Mouse (Mus musculus) A20 (cell line): Measurements from ENCODE around the gene Fscn2.
"Not testable (repeated sequence)": the region's sequence is repeated elsewhere in the genome, so short reads cannot be mapped to it uniquely, and the experiment has no call there.

ENCODE experiments used
- DNase-seq: peaks from one replicate; pipeline ENCODE4 v3.0.0-alpha.2; 2011; ENCODE audit warnings: low read depth, low spot score

The Fscn2 gene

DNA sequence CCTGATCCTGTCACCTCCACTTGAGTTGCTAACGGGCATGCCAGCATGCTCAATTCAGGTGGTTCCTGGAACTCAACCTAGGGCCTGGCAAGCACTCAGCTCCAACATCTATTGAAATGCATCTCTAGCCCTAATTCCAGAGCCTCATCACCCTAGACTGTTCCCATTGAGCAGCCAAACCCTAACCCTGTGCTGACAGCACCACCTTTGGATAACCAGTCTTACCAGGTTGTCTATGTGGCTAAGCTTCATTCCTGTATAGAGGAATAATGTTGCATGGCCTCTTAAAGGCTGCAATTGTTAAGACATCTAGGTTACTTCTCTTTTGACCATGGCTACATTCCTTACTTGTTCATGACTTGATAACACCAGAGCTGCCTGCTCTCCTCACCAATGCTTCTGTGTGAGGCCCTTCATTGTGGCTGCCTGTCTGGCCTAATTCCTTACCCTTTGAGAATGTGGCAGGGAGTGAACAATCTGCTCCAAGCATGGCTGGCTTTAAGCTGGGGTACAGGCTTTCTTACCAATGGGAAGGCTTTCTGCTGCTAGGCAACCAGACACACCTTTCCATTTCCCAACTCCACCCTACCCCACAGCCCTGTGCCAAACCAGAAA is 16.2 kb upstream of the Fscn2 start:
- peak; percentile 46 for DNase-seq

DNA sequence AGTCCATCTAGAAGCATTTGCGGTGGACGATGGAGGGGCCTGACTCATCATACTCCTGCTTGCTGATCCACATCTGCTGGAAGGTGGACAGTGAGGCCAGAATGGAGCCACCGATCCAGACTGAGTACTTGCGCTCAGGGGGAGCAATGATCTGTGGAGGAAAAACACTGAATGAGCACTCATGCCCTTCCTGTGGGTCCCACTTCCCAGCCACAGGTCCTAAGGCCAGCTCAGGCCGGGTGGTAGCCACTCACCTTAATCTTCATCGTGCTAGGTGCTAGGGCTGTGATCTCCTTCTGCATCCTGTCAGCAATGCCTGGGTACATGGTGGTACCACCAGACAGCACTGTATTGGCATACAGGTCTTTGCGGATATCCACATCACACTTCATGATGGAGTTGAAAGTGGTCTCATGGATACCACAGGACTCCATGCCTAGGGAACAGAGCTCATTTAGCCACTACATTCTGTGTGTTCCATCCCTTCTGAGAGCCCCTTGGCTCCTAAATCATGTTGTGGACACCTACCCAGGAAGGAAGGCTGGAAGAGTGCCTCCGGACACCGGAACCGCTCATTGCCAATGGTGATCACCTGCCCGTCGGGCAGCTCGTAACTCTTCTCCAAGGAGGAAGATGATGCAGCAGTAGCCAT is 14.8 kb upstream of the Fscn2 start:
- not testable (repeated sequence) for DNase-seq

DNA sequence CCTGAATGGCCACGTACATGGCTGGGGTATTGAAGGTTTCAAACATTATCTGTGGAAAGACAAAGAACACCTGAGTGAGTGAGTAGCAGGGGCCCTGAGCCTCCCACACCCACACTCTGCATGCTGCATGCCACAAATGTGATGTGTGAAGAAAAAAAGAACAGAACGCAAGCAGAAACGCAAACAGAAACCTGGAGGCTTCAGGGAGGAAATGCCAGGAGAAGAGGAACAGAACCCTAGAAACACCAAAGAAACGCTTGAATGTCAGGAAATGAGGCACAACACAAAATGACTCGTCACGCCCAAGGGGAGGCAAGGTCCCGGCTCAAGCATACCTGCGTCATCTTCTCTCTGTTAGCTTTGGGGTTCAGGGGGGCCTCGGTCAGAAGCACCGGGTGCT is 14.0 kb upstream of the Fscn2 start:
- DNase-seq, result peak; percentile 35

DNA sequence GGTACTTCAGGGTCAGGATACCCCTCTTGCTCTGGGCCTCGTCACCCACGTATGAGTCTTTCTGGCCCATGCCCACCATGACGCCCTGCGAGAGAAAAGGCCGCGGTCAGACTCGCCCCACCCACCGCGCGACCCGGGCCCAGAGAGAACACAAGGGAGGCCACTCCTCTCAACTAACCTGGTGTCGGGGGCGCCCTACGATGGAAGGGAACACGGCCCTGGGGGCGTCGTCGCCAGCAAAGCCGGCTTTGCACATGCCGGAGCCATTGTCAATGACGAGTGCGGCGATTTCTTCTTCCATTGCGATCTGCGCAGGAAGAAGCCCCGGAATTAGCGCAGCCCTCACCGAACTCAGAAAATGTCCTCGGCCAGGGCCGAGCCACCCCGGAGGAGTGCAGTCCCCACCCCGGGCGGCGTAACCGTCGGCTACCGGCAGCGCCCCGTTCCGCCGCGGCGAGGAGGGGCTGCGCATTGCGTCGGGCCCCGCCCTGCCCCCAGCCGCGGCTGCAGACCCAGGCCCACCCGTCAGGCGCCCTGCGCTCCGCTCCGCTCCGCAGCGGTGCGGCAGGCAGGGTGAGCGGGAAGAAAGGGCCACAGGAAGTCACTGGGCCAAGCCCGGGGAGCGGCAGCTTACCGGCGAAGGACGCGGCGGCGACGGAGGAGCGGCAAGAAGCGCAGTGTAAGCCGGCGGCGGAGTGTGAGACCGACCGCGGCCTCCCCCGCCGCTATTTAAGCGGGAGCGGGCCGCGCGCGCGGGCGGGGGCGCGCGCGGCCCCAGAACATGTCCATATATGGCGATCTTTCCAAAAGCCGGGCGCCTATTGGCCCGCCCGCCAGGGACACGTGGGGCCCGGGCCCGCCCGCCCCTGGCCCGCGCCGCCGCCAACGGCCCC is 13.3 kb upstream of the Fscn2 start, which contains the start of gene Actg1:
Actg1 (minus strand) TSS at position 752 of the 893 bp plus-strand sequence.
- peak; percentile 85 for DNase-seq

DNA sequence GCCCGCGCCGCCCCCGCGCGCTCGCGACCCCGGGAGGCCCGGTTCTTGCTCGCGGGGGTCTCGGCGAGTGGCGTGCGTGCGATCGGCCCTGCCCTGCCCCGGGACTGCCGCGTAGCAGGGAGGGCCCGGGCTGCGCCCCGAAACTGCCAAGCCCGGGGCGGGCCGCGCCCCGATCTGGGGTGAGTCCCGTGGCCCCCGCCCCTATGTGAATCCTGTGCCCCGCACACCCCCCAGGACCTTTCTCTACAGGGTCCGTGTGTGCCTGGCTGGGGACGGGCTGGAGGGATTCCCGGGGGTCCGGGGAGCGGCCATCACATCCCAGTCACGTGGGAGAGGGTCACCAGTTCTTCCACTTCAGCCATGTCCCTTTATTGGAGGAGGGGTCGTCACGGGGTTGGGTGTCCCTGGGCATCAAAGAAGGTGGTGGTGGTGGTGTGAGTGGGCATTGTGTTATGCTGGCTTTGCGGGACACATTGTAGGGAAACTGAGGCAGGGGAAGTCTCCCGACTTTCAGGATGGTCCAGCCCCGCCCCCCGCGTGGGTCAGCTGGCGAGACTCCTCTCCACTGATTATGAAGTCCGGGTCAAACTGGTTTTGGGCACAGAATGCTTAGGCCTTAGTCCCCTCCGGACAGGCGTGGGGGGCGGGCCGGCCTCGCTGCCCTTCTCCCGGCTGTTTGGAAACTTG is 12.5 kb upstream of the Fscn2 start:
- peak; percentile 62 for DNase-seq

DNA sequence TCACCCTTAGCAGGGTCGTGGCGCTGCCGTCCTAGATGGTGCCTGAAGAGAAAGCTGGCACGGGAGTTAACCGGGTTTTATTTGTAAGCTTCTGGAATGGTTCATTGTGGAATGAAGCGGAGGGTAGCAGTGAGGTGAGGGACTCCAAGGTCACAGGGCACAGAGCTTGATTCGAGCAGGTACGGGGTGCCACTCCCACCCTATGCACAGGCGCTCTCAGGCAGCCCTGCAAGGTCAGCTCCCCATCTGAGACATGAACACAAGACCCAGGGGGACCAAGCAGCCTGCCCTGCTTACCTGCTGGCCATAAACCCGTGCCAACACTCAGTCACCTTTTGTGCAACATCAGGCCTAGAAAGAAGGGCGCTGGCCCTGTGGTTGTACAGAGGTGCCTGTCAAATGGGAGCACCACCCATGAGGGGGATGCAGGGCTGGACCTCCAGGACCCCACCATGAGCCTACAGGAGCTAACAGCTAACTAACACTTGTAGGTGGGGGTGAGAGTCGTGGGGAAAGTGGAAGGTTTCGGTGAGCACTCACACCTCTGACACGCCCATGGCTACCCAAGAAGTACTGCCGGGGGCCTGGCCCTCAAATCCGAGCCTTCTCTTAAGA is 11.9 kb upstream of the Fscn2 start:
- peak; percentile 82 for DNase-seq

DNA sequence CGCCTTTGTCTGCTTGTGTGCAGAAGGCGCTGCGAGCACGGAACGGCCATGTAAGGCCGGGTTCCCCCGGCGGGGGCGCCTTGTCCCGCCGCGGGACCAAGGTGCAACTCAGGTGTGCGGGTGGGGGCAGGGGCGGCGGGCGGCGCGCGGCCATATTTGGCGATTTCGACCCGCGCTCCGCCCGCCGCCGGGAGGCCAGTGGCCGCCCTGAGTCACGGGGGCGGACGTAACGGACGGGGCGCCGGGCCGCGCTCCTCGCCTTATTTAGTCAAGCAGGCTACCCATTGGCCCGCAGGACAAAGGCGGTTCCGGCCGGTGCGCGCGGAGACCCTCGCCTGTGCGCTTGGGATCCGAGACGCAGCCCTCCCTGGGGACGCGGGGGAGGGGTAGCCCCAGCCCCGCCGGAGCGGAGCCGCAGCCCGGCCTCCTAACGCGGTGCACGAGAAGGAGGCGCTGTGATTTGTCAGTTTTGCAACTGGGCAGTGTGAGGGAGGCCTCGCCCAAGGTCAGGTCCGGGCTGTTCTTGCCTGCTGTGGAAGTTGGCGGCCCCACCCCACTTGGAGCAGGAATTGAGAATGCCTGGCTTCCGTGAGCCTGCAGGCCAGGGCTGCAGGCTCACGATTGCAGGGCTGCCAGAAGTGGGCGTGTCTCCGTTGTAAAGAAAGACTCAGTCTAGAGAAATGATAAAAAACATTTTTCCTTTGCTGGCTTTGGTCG is 11.2 kb upstream of the Fscn2 start:
- DNase-seq, result peak; percentile 92

DNA sequence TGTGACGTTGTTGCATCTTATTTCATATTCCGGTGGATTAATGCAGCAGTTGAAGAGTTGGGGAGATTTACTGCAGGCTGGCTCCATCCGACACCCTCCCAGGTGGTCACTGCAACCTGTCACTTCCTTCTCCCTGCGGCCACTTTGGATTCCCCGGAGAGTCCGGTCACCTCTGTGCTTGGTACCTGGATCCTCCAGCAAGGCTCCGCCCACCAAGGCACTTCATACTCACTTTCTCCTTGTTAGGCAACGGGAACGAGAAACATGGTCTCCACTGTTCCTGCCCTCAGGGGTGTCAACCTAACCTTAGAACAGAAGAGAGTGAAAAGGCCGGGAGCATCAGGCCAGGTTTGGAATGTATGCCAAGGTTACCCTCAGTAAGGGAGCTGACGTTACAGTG is 10.6 kb upstream of the Fscn2 start:
- DNase-seq, result no peak

DNA sequence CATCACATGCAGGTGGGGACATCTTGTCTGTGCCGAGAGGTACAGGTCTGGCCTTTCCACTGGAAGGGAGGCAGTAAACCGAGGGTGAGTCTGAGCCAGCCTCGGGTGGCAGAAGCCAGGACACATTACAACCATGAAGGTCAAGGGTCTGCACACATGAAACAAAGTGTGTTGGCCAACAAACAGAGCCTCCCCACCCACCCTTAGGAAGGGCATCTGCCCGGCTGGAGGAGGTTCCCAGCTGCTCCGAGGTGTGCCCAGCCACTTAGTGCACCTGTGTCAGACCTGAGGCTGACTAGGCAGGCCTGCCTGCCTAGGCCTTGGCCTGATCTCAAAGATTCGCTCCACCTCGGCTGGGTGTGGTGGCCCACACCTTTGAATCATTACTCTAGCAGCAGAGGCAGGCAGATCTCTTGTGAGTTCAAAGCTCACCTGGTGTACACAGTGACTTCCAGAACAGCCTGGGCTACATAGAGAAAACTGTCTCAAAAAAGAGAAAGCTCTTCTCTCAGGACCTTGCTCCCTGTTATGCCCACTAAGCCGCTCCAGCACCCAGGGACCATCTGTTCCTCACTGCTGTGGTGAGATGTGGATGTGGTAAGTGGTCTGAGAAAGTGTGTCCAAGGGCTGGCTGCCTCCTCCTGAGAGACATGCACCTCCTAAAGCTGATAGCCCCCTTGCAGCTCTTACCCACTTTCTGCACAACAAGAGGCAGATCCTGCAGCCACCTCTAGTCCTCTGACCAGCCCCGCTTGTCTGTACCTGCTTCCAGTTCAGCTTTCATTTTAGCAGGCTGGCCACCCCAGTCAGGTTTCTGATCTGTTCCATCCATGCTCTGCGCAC is 9.9 kb upstream of the Fscn2 start:
- no peak for DNase-seq

DNA sequence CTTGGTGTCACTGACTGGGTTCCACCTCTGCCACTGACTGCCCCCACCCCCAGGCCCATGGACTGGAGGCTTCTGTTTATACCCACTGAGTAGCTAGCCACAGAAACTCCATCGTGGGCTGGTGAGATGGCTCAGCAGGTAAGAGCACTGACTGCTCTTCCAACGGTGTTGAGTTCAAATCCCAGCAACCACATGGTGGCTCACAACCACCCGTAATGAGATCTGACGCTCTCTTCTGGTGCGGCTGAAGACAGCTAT is 9.3 kb upstream of the Fscn2 start:
- DNase-seq, result not testable (repeated sequence)

DNA sequence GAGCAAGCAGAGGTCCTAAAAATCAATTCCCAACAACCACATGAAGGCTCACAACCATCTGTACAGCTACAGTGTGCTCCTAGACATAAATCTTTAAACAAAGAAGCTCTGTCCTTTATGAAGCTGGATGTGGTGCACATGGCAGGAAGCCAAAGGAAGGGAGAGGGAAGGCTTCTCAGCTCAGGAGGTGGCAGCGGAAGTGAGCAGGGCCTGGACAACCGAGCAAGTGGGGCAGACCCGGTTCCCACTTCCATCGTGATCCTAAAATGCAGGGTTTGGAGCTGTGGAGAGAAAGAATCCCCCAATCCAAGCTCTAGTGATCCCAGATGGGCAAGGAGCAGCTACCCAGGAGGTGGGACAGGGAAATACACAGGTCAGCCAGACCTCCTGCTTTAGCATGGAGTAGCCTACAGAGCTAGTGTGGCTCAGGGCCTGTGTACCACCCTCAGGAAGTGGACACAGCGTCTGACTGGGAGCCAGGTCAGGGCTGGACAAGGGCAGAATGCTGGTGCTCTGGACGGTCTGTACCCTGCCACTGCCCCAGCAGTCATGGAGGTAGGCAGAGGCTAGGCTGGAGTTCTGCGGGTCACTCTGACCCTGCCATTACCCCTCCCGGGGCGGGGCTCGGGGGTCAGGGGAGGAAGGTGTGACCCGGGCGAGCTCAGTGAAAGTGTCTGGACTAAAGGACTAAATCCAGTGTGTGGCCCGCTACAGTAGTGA is 8.6 kb upstream of the Fscn2 start:
- DNase-seq, result no peak

DNA sequence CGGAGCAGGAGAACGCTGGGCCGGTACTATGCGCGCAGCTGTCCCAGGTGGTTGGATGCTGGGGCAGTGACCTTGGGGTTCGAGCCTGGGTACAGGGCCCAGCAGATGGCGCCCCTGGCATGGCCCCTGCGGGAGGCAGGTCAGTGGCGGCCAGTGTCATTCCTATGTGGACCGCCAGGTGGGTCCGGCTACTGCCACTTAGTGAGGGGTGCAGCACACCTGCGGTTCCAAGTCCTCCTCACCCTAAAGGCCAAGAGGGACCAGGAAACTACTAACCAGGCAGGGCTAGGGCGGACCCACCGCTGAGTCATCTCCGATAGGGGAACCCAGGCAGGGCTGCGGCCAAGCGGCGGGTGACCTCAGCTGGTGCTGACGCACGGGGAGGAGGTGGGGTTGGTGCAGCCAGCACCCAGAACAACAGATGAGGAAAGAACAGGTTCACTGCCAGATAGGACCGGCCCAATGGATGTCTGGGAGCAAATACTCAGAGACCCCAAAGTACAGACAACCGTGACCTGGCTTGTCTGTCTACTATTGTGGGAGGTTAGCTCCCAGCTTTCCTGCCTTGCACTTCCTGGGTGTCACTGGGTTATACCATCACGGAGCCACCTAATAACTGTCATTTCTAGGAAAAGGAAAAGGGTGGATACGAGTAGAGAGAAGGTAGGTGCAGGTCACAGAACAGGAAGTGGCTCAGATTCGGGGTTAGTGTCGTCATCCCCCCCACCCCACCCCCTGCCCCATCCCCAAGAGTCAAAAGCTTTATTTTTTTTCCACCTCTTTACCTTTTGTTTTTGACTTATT is 7.6 kb upstream of the Fscn2 start:
- peak; percentile 88 for DNase-seq

DNA sequence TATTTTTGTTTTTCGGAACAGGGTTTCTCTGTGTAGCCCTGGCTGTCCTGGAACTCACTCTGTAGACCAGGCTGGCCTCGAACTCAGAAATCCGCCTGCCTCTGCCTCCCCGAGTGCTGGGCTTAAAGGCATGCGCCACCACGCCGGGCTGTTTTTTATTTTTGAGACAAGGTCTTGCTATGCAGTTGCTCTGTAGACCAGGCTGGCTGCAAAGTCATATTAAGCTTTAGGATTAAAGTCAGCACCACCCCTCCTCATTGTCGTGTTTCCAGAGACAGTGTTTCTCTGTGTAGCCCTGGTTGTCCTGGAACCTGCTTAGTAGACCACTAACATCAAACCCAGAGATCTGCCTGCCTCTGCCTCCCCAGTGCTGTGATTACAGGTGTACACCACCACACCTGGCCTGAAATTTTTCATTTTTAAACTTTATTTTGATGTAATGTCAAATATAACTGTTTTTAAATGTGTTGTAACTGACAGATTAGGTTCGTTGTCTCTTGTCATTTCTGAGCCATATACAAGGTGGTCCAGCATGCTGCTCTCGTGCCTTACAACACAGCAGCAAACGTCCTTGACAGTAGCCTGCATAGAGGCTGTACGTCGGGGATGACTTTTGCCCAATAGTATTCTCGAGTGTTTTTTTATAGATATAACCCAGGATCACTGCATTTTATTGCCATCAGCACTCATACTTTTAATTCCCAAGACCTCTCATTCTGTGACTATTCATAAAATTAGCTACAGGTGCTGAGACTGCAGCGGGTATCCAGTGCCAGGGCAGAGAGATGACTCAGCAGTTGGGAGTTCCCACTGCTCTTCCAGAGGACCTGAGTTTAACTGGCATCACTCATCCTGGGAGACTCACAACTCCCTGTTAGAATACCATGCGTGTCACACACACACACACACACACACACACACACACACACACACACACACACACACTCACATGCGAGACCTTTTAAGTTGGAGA is 6.7 kb upstream of the Fscn2 start:
- DNase-seq, result no peak

DNA sequence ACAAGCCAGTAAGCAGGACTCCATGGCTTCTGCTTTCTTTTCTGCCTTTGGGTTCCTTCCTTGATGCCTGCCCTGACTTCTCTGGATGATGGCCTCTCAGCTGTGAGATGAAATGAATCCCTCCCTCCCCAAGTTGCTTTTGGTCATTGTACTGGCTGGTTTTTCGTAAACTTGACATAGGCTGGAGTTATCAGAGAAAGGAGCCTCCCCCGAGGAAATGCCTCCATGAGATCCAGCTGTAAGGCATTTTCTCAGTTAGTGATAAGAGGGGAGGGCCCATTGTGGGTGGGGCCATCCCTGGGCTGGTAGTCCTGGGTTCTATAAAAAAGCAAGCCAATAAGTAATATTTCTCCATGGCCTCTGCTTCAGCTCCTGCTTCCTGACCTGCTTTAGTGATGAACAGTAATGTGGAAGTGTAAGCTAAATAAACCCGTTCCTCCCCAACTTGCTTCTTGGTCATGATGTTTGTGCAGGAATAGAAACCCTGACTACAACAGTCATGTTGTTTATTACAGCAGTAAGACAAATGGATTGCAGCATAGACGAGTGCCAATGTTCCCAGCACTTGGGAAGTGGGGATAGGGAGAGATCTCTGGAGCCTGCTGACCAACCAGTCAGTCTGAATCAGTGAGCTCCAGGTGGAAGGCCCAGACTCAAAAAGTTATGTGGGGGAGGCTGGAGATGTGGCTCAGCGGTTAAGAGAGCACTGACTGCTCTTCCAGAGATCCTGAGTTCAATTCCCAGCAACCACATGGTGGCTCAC is 5.9 kb upstream of the Fscn2 start:
- no peak for DNase-seq

DNA sequence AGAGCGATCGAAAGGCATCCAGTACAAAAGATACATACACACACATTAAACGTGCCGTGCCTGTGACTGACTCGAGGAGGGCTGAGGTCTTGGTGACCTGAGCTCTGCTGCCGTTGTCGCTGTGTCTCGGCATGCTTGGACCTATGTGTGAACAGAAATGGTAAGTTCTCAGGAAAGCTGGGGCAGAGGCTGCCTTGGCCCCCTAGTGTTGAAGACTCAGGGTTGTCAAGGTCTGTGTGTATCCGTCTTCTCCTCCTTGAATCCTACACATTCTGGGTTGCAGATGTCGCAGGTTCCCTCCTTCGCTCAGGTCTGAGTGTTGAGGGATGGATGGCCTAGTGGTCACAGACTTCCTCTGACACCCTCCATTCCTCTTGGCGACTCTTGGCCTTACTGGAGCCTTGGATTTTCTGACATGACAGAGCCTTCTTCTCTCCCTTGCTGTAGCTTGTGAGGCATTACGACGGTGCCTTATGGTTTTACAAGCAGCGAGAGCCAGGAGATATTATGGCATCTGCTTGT is 5.0 kb upstream of the Fscn2 start:
- DNase-seq, result no peak

DNA sequence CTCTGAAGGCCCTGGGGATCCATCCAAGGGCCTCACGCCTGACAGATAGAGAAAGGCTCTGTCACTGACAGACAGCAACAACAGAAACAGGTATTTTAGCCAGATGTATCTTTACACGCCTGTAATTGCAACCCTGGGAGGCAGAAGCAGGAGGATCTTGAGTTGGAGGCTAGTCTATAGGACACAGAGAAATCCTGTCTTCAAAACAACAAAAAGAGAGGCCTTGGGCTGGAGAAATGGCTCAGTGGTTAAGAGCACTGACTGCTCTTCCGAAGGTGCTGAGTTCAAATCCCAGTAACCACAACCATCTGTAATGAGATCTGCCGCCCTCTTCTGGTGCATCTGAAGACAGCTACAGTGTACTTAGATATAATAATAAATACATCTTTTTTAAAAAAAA is 4.4 kb upstream of the Fscn2 start:
- no peak for DNase-seq
